Mouse (Mus musculus): ENCODE data around the gene Arl3.

Arl3 gene

GRCm38 (mm10) chr19:46532031-46532688, 40.8 kb downstream of the Arl3 start:
- no peak for DNase-seq

- DNase-seq, result no peak
Observed at GRCm38 (mm10) chr19:46531071-46532030, 41.6 kb downstream of the Arl3 start.

GRCm38 (mm10) chr19:46530449-46530990, 42.5 kb downstream of the Arl3 start:
- DNase-seq, result no peak

GRCm38 (mm10) chr19:46529601-46530448, 43.2 kb downstream of the Arl3 start:
- DNase-seq, result no peak

GRCm38 (mm10) chr19:46528529-46529213, 44.3 kb downstream of the Arl3 start:
- DNase-seq, result peak; percentile 49

GRCm38 (mm10) chr19:46527632-46528528, 45.1 kb downstream of the Arl3 start:
- DNase-seq, result no peak

GRCm38 (mm10) chr19:46525691-46526631, 47.0 kb downstream of the Arl3 start:
- no peak for DNase-seq

GRCm38 (mm10) chr19:46524601-46525321, 48.2 kb downstream of the Arl3 start:
- no peak for DNase-seq

- DNase-seq, result no peak
Observed at GRCm38 (mm10) chr19:46524152-46524544, 48.9 kb downstream of the Arl3 start.

- peak; percentile 81 for DNase-seq
Observed at GRCm38 (mm10) chr19:46523480-46524151, 49.4 kb downstream of the Arl3 start.

- no peak for DNase-seq
Observed at GRCm38 (mm10) chr19:46523131-46523479, 49.9 kb downstream of the Arl3 start.

- no peak for DNase-seq
Observed at GRCm38 (mm10) chr19:46522433-46523044, 50.5 kb downstream of the Arl3 start.

GRCm38 (mm10) chr19:46521698-46522097, 51.3 kb downstream of the Arl3 start:
- DNase-seq, result no peak

GRCm38 (mm10) chr19:46518828-46519621, 54.0 kb downstream of the Arl3 start:
- DNase-seq, result no peak

GRCm38 (mm10) chr19:46518352-46518787, 54.6 kb downstream of the Arl3 start:
- DNase-seq, result no peak

- no peak for DNase-seq
Observed at GRCm38 (mm10) chr19:46517529-46518351, 55.3 kb downstream of the Arl3 start.

Measured in right cerebral cortex, postnatal 25 days (tissue).